Mouse (Mus musculus): ENCODE measurements around the gene Cpne4. TPM values are rescaled to one million over a fixed set of nuclear protein-coding genes. Genes with fewer than 3 reads are reported as not detected.

The Cpne4 gene
- total and polyA plus RNA-seq, 3 experiments, result not detected

- Histone ChIP-seq H3K36me3 (ENCODE audit: control insufficient read depth in 1 of 2, insufficient read depth in 2 of 2, low read length in 2 of 2) (no peaks in the 10 kb centered on the region), H3K4me1 (ENCODE audit: control insufficient read depth in 1 of 2, insufficient read depth in 2 of 2, low read length in 2 of 2) (no peaks in the 10 kb centered on the region), H3K27ac (ENCODE audit: control insufficient read depth, low read depth, low read length) (no peak overlapping the region), H3K79me2 (ENCODE audit: control insufficient read depth, insufficient read depth, low read length, poor library complexity) (no peaks in the 10 kb centered on the region), H3K9ac (ENCODE audit: control insufficient read depth, low read depth, low read length, poor library complexity, severe bottlenecking) (no peak overlapping the region), H3K4me3 (ENCODE audit: control insufficient read depth in 1 of 2, insufficient read depth in 1 of 2, low read depth in 2 of 2, low read length in 2 of 2) (no peak overlapping the region), H3K9me3 (replicated peaks; ENCODE audit: insufficient read depth, low read length) (no peaks in the 10 kb centered on the region), H3K27me3 (ENCODE audit: control insufficient read depth in 1 of 2, insufficient read depth in 2 of 2, low read length in 2 of 2) (no peaks in the 10 kb centered on the region)
- no peak for TF ChIP-seq MYB (IDR thresholded peaks at IDR 0.05; ENCODE audit: low read depth, low read length)
- TF ChIP-seq POLR2AphosphoS2 (IDR thresholded peaks at IDR 0.05; ENCODE audit: low read length), result no peak
- no peak for TF ChIP-seq RAD21 (IDR thresholded peaks at IDR 0.05; ENCODE audit: low read depth, low read length)
- TF ChIP-seq TBP (IDR thresholded peaks at IDR 0.05; ENCODE audit: low read depth, low read length), result no peak
- TF ChIP-seq SIN3A (IDR thresholded peaks at IDR 0.05; ENCODE audit: low read length), result no peak
- TF ChIP-seq CTCF (IDR thresholded peaks at IDR 0.05 in 2 of 3, conservative IDR thresholded peaks at IDR 0.05 in 1 of 3; ENCODE audit: control insufficient read depth in 1 of 3, insufficient read depth in 1 of 3, low read depth in 2 of 3, low read length in 3 of 3, poor library complexity in 1 of 3, severe bottlenecking in 1 of 3), result no peak
- no peak for TF ChIP-seq MAX (IDR thresholded peaks at IDR 0.05; ENCODE audit: low read length)
- no peak for TF ChIP-seq KAT2A (conservative IDR thresholded peaks at IDR 0.05; ENCODE audit: low read depth, low read length)
- no peak for TF ChIP-seq POLR2A (IDR thresholded peaks at IDR 0.05; ENCODE audit: control insufficient read depth in 1 of 2, insufficient read depth in 1 of 2, low read depth in 1 of 2, low read length in 2 of 2, poor library complexity in 1 of 2)
- DNase-seq (ENCODE audit: low read depth, low spot score), result no peak
Measured at GRCm38 (mm10) chr9:104755519-104755918, 208.4 kb downstream of the Cpne4 start.

GRCm38 (mm10) chr9:104760031-104760430 is 212.9 kb downstream of the Cpne4 start:
- Histone ChIP-seq H3K9me3 (replicated peaks; ENCODE audit: insufficient read depth, low read length) (no peaks in the 10 kb centered on the region), H3K9ac (ENCODE audit: control insufficient read depth, low read depth, low read length, poor library complexity, severe bottlenecking) (no peak overlapping the region), H3K27ac (ENCODE audit: control insufficient read depth, low read depth, low read length) (no peak overlapping the region), H3K36me3 (ENCODE audit: control insufficient read depth in 1 of 2, insufficient read depth in 2 of 2, low read length in 2 of 2) (no peaks in the 10 kb centered on the region), H3K27me3 (ENCODE audit: control insufficient read depth in 1 of 2, insufficient read depth in 2 of 2, low read length in 2 of 2) (no peaks in the 10 kb centered on the region), H3K4me1 (ENCODE audit: control insufficient read depth in 1 of 2, insufficient read depth in 2 of 2, low read length in 2 of 2) (no peaks in the 10 kb centered on the region), H3K79me2 (ENCODE audit: control insufficient read depth, insufficient read depth, low read length, poor library complexity) (no peaks in the 10 kb centered on the region), H3K4me3 (ENCODE audit: control insufficient read depth in 1 of 2, insufficient read depth in 1 of 2, low read depth in 2 of 2, low read length in 2 of 2) (no peak overlapping the region)
- no peak for TF ChIP-seq RCOR1 (IDR thresholded peaks at IDR 0.05; ENCODE audit: low read depth, low read length)
- TF ChIP-seq MAX (IDR thresholded peaks at IDR 0.05; ENCODE audit: low read length), result no peak
- TF ChIP-seq SMC3 (IDR thresholded peaks at IDR 0.05; ENCODE audit: low read depth, low read length), result no peak
- no peak for TF ChIP-seq HCFC1 (IDR thresholded peaks at IDR 0.05; ENCODE audit: low read depth, low read length)
- no peak for TF ChIP-seq MAFK (IDR thresholded peaks at IDR 0.05; ENCODE audit: borderline replicate concordance, low read depth, low read length)
- TF ChIP-seq MAZ (IDR thresholded peaks at IDR 0.05; ENCODE audit: low read depth, low read length), result no peak
- TF ChIP-seq ZNF384 (IDR thresholded peaks at IDR 0.05; ENCODE audit: low read depth, low read length), result no peak
- TF ChIP-seq USF1 (IDR thresholded peaks at IDR 0.05; ENCODE audit: low read depth, low read length), result no peak
- TF ChIP-seq MXI1 (IDR thresholded peaks at IDR 0.05; ENCODE audit: low read depth, low read length), result no peak
- TF ChIP-seq RAD21 (IDR thresholded peaks at IDR 0.05; ENCODE audit: low read depth, low read length), result no peak
- no peak for TF ChIP-seq MYC (IDR thresholded peaks at IDR 0.05; ENCODE audit: low read depth, low read length)
- no peak for DNase-seq (ENCODE audit: low read depth, low spot score)

Measured in MEL (cell line).